Mouse (Mus musculus): ENCODE measurements around the gene Gpr15.

DNA sequence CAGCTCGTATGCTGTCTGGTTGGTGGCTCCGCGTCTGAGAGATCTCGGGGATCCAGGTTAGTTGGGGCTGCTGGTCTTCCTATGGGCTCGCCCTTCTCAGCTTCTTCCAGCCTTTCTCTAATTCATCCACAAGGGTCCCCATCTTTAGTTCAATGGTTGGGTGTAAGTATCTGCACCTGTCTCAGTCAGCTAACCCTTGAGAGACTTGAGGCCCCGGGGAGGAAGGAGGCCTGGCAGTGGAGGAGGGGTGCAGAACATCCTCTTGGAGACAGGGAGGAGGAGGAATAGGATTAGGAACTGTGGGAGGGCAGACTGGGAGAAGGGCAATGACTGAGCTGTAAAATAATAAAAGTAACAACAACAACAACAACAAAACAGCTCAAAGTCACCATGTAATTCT lies 18.7 kb downstream of the Gpr15 start:
- TF ChIP-seq CTCF (IDR thresholded peaks at IDR 0.05; ENCODE audit: insufficient read depth, low read depth, low read length), result no peak
- TF ChIP-seq POLR2A (IDR thresholded peaks at IDR 0.05; ENCODE audit: insufficient read depth, low read depth, low read length), result no peak

Measured in olfactory bulb, adult 2 months (tissue).